Mouse (Mus musculus) mouse trophoblast stem cell (cell line): ENCODE data around the gene Slc2a8.

Source experiments
- in situ Hi-C, 2 experiments: fragments of 300-500 bp; cut with MseI, MboI; formaldehyde crosslinking; loops; 2 replicates in 1 of 2; 3 replicates in 1 of 2; pipeline ENCODE4 v1.15.1; 2025

Gene Slc2a8

GRCm38 (mm10) chr2:32971235-32971634 lies 10.6 kb downstream of the Slc2a8 start:
- in situ Hi-C loops, result no loop called here

DNA sequence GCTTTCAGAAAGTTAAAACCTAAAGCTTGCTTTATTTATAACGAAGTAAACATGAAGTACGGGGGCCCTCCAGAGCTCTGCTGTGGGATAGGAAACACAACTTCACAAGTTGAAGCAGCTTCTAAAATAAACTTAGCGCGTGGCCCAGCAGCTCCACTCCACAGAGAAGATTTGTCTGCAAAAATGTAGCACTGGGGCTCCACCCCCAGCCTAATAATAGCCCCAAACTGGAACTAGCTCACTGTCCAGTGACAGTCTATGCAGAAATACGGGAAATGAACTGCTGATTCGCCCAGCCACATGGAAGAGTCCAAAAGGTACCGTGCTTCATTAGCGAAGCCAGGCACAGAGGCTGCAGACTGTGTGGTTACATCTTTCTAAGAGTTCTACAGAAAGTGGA lies 12.6 kb downstream of the Slc2a8 start:
- in situ Hi-C loops, result no loop called here

GRCm38 (mm10) chr2:32968024-32968614 lies 13.8 kb downstream of the Slc2a8 start:
- in situ Hi-C loops, result no loop called here

- in situ Hi-C loops, result no loop called here
Measured at GRCm38 (mm10) chr2:32966689-32967631, 14.9 kb downstream of the Slc2a8 start.

- in situ Hi-C loops, result no loop called here
Measured at GRCm38 (mm10) chr2:32966184-32966688, 15.6 kb downstream of the Slc2a8 start.

DNA sequence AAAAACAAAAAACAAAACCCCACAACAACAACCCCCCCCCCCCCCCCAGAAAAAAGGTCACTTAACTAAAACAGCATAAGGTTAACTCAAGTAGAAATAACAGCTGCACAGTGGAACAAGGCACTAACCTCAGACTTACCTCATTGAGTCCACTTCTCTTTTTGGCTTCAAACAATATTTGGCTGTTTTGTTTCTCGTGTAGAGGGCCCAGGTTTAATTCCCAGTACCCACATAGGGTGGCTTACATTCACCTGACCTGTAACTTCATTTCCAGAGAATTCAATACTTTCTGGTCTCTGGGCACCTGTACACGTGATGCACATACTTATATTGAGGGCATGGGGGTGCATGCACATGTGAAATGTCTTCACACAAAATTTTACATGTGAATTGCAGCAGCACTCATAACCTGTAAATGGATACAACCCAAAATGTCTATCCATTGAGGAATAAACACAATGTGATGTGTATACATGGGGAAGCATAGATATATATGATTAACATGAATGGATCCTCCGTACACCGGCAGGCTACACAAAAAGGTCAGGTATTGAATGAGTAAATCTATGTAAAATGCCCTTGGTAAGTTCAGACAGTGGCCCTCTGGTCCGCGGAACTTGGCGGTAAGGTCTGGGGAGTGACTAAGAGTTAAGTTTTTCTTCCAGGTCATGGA lies 16.2 kb downstream of the Slc2a8 start:
- in situ Hi-C loops, result no loop called here

DNA sequence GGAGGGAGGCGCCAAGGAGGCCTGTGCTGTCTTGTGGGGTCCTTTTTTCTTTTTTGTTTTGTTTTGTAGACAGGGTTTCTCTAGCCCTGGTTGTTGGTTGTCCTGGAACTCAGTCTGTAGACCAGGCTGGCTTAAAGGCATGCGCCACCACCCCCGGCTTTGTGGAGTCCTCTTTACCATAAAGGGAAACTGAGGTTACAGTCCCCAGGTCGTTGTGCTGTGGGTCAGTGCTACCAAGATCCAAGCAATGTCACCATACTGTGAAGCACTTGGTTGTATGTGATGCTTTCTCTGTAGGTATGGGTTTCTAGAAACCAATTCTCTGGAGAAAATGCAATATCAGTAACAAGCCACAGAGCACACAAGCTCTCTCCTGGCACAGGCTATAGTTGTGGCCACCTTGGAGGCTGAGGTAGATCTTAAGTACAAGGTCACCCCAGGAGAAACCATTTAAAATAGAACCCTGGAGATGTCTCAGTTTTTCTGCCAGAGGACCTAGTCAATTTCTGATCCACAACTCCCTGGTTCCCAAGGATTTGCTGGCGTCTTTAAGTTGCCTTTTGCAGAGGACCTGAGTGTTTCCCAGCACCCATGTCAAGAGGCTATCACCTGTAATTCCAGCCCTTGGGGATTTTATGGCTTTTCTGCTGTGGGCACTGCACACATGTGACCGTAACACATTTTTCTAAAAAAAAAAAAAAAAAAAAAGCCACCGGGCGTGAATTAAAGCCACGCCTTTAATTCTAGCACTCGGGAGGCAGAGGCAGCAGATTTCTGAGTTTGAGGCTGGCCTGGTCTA lies 17.0 kb downstream of the Slc2a8 start:
- in situ Hi-C loops, result no loop called here

DNA sequence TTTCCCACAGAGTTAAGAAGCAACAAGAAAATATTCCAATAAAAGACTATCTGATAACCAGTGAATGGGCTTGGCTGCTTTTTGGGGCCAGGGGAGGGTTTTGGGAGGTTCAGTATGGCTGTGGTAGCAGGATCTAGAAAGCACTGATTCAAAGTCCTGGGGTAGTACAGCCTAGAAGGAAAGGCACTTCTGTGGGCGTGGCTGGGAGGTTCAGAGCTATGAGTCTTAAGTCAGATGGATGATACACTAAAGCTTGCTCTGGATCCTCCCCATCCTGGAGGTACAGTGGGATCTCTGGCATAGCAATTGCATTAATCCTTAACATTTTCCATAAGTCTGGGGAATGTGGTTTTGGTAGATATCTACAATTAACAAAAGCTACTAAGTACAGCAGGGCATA lies 17.9 kb downstream of the Slc2a8 start:
- in situ Hi-C loops, result no loop called here

- in situ Hi-C loops, result no loop called here
Measured at GRCm38 (mm10) chr2:32963544-32963943, 18.3 kb downstream of the Slc2a8 start.

DNA sequence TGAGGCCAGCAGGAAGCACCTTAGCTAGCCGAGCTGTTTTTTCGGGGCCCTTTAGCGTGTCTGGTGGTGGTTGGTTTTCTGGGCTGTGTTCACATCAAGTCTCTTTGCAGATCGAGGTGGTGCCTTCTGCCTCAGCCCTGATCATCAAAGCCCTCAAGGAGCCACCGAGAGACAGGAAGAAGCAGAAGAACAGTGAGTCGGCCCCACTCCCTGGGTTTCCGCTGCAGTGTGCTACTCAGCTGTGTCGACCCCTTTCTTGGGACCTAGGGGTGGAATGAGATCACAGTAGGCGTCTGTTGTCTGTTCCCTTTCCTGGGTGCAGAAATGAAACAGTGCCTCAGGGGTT lies 19.0 kb downstream of the Slc2a8 start:
- in situ Hi-C loops, result no loop called here

- in situ Hi-C loops, result no loop called here
Measured at GRCm38 (mm10) chr2:32962062-32962874, 19.6 kb downstream of the Slc2a8 start.

GRCm38 (mm10) chr2:32961192-32961995 lies 20.5 kb downstream of the Slc2a8 start, which contains the start of the genes Rpl12 and Lrsam1:
Rpl12 (plus strand) TSS chr2:32961559.
Lrsam1 (minus strand) TSS chr2:32961614.
- in situ Hi-C loops, result no loop called here

GRCm38 (mm10) chr2:32960273-32960672 lies 21.6 kb downstream of the Slc2a8 start:
- in situ Hi-C loops, result no loop called here

GRCm38 (mm10) chr2:32957344-32957743 lies 24.5 kb downstream of the Slc2a8 start:
- in situ Hi-C loops, result no loop called here

DNA sequence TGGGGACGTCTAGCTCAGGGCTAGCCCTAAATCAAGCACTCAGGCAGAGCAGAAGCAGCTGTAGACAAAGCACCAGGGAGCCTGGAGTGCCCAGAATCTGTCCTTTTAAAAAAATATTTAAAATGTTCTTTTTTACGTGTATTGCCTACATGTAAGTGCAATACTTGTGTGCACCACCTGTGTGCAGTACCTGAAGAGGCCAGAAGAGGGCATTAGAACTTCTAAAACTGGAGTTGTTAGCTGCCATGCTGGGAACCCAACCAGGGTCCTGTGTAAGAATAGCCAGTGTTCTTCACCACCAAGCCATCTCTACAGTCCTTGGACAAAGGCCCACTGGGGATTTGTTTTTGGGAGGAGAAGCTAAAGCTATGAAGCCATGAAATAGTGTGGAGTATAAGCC lies 27.3 kb downstream of the Slc2a8 start:
- in situ Hi-C loops, result no loop called here

- in situ Hi-C loops, result no loop called here
Measured at GRCm38 (mm10) chr2:32947454-32947853, 34.4 kb downstream of the Slc2a8 start.

GRCm38 (mm10) chr2:32940483-32940882 lies 41.4 kb downstream of the Slc2a8 start:
- in situ Hi-C loops, result no loop called here

- in situ Hi-C loops, result no loop called here
Measured at GRCm38 (mm10) chr2:32939418-32939817, 42.5 kb downstream of the Slc2a8 start.

DNA sequence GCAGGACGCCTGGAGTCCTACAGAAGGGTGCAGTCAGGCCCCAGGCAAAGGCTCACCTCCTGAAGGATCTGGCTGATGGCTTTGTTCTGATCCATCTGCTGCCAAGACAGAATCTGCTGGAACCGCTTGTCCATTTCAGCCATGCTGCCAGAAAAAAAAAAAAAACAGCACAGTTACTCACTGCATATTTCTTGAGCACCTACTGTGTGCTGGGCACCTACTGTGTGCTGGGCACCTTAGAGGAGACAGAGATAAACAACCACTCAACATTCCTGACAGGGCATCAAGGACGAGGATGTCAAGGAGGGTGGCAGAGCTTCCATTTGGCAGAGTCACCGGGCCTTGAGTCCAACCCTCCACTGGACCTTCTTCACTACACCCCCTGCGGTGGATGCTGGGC lies 43.1 kb downstream of the Slc2a8 start:
- in situ Hi-C loops, result no loop called here

GRCm38 (mm10) chr2:32931730-32932129 lies 50.2 kb downstream of the Slc2a8 start:
- in situ Hi-C loops, result no loop called here
